Mouse (Mus musculus): ENCODE measurements around the gene Iqcg. TPM values are rescaled to one million over a fixed set of nuclear protein-coding genes. Genes with fewer than 3 reads are reported as not detected.
A peak's percentile ranks its signal among the peaks of the same experiment; 100 is the strongest.

Gene Iqcg
- total and polyA plus RNA-seq, 3 experiments = 3.4 to 21.8 (median 7.3) TPM

DNA sequence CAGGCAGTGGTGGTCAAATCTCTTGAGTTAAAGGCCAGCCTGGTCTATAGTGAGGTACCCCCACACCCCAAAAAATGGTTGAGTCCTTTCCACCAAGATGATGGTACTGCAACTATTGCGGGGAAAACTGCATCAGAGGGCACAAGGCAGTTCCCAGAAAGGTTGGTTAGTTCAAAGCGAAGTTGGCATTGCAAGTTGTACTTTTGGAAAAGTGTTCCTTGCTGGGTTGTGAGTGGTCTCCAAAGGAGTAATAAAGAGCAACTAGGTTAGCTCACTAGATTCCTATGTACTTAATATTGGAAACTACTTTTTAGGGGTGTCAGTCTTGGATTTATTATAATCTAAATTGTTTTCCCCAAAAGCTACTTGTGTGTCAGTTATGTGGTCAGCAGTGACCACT is 4.9 kb upstream of the Iqcg start:
- Histone ChIP-seq H3K9ac (ENCODE audit: insufficient read depth, low read depth) (no peak overlapping the region), H3K27me3 (replicated peaks) (no peaks in the 10 kb centered on the region), H3K9me3 (replicated peaks; ENCODE audit: low read length) (no peaks in the 10 kb centered on the region), H3K36me3 (replicated peaks in 1 of 2; ENCODE audit: control insufficient read depth in 1 of 2, insufficient read depth in 1 of 2, low read length in 1 of 2) (peaks cover 28 to 40% of the 10 kb centered on the region in 2 experiments), H3K4me3 (replicated peaks in 1 of 3; ENCODE audit: low read depth in 2 of 3, low read length in 2 of 3, poor library complexity in 1 of 3) (no peak overlapping the region), H3K4me1 (ENCODE audit: control insufficient read depth in 1 of 2, insufficient read depth in 2 of 2) (peaks cover 8 to 55% of the 10 kb centered on the region in 2 experiments), H3K79me2 (replicated peaks; ENCODE audit: control insufficient read depth, extremely low read depth, insufficient read depth, poor library complexity, severe bottlenecking) (peaks cover 34% of the 10 kb centered on the region), H3K27ac (ENCODE audit: insufficient read depth, low read depth) (no peak overlapping the region), H3K4me2 (ENCODE audit: insufficient read depth, low read depth, poor library complexity, severe bottlenecking) (no peak overlapping the region)
- DNase-seq (ENCODE audit: extremely low read depth) = no peak
- TF ChIP-seq POLR2A (IDR thresholded peaks at IDR 0.05; ENCODE audit: low read depth, low read length) (peak; percentile 49), NELFE (IDR thresholded peaks at IDR 0.05; ENCODE audit: low read depth, low read length) (no peak), POLR2AphosphoS2 (IDR thresholded peaks at IDR 0.05; ENCODE audit: low read depth, low read length) (peak; percentile 41; the same call in 1 of the 2 replicates), CHD2 (IDR thresholded peaks at IDR 0.05; ENCODE audit: low read length) (peak; percentile 15; the same call in 1 of the 2 replicates), PAX5 (IDR thresholded peaks at IDR 0.05; ENCODE audit: low read length) (no peak), RAD21 (IDR thresholded peaks at IDR 0.05; ENCODE audit: low read depth, low read length) (no peak), E2F4 (IDR thresholded peaks at IDR 0.05; ENCODE audit: insufficient replicate concordance, low read depth, low read length) (no peak)
- dilution Hi-C loops (cut with MboI; ENCODE audit: extremely low pct_ligation_motif_present, extremely low pct_unique_long_range_greater_than_20kb, low sequenced_read_pairs) = no loop called here
- in situ Hi-C loops (cut with MboI; ENCODE audit: low pct_ligation_motif_present, low pct_unique_long_range_greater_than_20kb, low sequenced_read_pairs) = no loop called here

DNA sequence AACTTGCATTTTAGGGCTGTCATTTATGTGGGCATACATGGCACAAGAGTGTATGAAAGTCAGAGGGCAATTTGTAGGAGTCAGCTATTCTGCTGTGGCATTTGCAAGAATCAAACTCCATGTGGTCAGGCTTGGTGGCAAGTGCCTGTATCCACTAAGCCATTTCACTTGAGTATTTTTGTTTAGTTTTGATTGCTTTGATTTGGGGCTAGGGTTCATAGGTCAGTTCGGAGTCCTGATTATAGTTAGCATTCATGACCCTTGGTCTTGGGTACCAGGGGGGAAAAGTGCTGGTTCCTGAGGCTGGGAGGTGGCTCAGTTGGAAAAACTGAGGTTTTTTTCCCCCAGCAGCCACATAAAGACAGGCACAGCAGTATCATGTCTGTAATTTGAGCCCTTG is 3.5 kb upstream of the Iqcg start:
- Histone ChIP-seq H3K4me3 (replicated peaks in 1 of 3; ENCODE audit: low read depth in 2 of 3, low read length in 2 of 3, poor library complexity in 1 of 3) (peak overlapping the region in 1 of 3 experiments; percentile 97), H3K79me2 (replicated peaks; ENCODE audit: control insufficient read depth, extremely low read depth, insufficient read depth, poor library complexity, severe bottlenecking) (peaks cover 34% of the 10 kb centered on the region), H3K4me1 (ENCODE audit: control insufficient read depth in 1 of 2, insufficient read depth in 2 of 2) (peaks cover 10 to 58% of the 10 kb centered on the region in 2 experiments), H3K36me3 (replicated peaks in 1 of 2; ENCODE audit: control insufficient read depth in 1 of 2, insufficient read depth in 1 of 2, low read length in 1 of 2) (peaks cover 28 to 40% of the 10 kb centered on the region in 2 experiments), H3K27ac (ENCODE audit: insufficient read depth, low read depth) (no peak overlapping the region), H3K4me2 (ENCODE audit: insufficient read depth, low read depth, poor library complexity, severe bottlenecking) (peak overlapping the region; percentile 86), H3K9me3 (replicated peaks; ENCODE audit: low read length) (no peaks in the 10 kb centered on the region), H3K9ac (ENCODE audit: insufficient read depth, low read depth) (peak overlapping the region; percentile 95; the same call in 1 of the 2 replicates), H3K27me3 (replicated peaks) (no peaks in the 10 kb centered on the region)
- TF ChIP-seq JUN (IDR thresholded peaks at IDR 0.05; ENCODE audit: insufficient read depth, low read depth, low read length) = no peak
- no peak for TF ChIP-seq BHLHE40 (IDR thresholded peaks at IDR 0.05; ENCODE audit: low read depth, low read length)
- TF ChIP-seq CHD2 (IDR thresholded peaks at IDR 0.05; ENCODE audit: low read length) = no peak
- TF ChIP-seq ZC3H11A (IDR thresholded peaks at IDR 0.05; ENCODE audit: low read depth, low read length) = no peak
- TF ChIP-seq MAX (IDR thresholded peaks at IDR 0.05; ENCODE audit: low read length) = no peak
- TF ChIP-seq ETS1 (conservative IDR thresholded peaks at IDR 0.05; ENCODE audit: low read depth, low read length) = no peak
- no peak for TF ChIP-seq EP300 (IDR thresholded peaks at IDR 0.05; ENCODE audit: low read length)
- no peak for TF ChIP-seq GABPA (IDR thresholded peaks at IDR 0.05; ENCODE audit: insufficient replicate concordance, low read depth, low read length)
- no peak for TF ChIP-seq TBP (conservative IDR thresholded peaks at IDR 0.05; ENCODE audit: low read depth, low read length)
- no peak for TF ChIP-seq RAD21 (IDR thresholded peaks at IDR 0.05; ENCODE audit: low read depth, low read length)
- no peak for TF ChIP-seq ELF1 (IDR thresholded peaks at IDR 0.05; ENCODE audit: low read depth, low read length)
- TF ChIP-seq RCOR1 (conservative IDR thresholded peaks at IDR 0.05; ENCODE audit: low read depth, low read length) = no peak
- TF ChIP-seq POLR2AphosphoS2 (IDR thresholded peaks at IDR 0.05; ENCODE audit: low read depth, low read length) = no peak
- no peak for TF ChIP-seq SIN3A (IDR thresholded peaks at IDR 0.05; ENCODE audit: low read length)
- TF ChIP-seq MXI1 (IDR thresholded peaks at IDR 0.05; ENCODE audit: low read depth, low read length) = no peak
- TF ChIP-seq JUND (conservative IDR thresholded peaks at IDR 0.05; ENCODE audit: low read depth, low read length) = no peak
- in situ Hi-C loops (cut with MboI; ENCODE audit: low pct_ligation_motif_present, low pct_unique_long_range_greater_than_20kb, low sequenced_read_pairs) = no loop called here
- no peak for DNase-seq (ENCODE audit: extremely low read depth)
- dilution Hi-C loops (cut with MboI; ENCODE audit: extremely low pct_ligation_motif_present, extremely low pct_unique_long_range_greater_than_20kb, low sequenced_read_pairs) = no loop called here
